Mouse (Mus musculus): ENCODE measurements around the gene Akap6.

- no peak for TF ChIP-seq HCFC1 (IDR thresholded peaks at IDR 0.05; ENCODE audit: low read depth, low read length)
- TF ChIP-seq EP300 (IDR thresholded peaks at IDR 0.05; ENCODE audit: low read depth in 1 of 2, low read length in 2 of 2): no peak
- TF ChIP-seq UBTF (IDR thresholded peaks at IDR 0.05; ENCODE audit: borderline replicate concordance, insufficient read depth, low read depth, low read length): no peak
- no peak for TF ChIP-seq CTCF (IDR thresholded peaks at IDR 0.05 in 2 of 3, conservative IDR thresholded peaks at IDR 0.05 in 1 of 3; ENCODE audit: control insufficient read depth in 1 of 3, insufficient read depth in 1 of 3, low read depth in 2 of 3, low read length in 3 of 3, poor library complexity in 1 of 3, severe bottlenecking in 1 of 3)
- no peak for TF ChIP-seq GATA1 (IDR thresholded peaks at IDR 0.05; ENCODE audit: low read depth, low read length)
- no peak for TF ChIP-seq GABPA (IDR thresholded peaks at IDR 0.05; ENCODE audit: low read depth, low read length)
These were observed 81.0 kb downstream of the Akap6 start for GRCm38 (mm10) chr12:52780216-52780615.
